Mouse (Mus musculus) small intestine, adult 2 months (tissue): Measurements from ENCODE around the gene Liph. TPM values are rescaled to one million over a fixed set of nuclear protein-coding genes. Genes with fewer than 3 reads are reported as not detected.

Source experiments
- H3K27ac ChIP-seq: fragments of 200-500 bp; 2 replicates; pipeline ENCODE4 v1.5.1; 2012; ENCODE audit warnings: low read depth, low read length, control low read depth, inconsistent platforms; ENCODE audit not compliant: insufficient read depth
- H3K27me3 ChIP-seq: fragments of 200-500 bp; 2 replicates; pipeline ENCODE4 v1.6.1; 2012; ENCODE audit warnings: mild to moderate bottlenecking, moderate library complexity, low read length, inconsistent platforms; ENCODE audit not compliant: control insufficient read depth, insufficient read depth
- H3K36me3 ChIP-seq: fragments of 200-500 bp; 2 replicates; pipeline ENCODE4 v1.6.1; 2012; ENCODE audit warnings: mild to moderate bottlenecking, low read length, control low read depth, inconsistent platforms; ENCODE audit not compliant: control insufficient read depth, insufficient read depth
- H3K4me1 ChIP-seq: fragments of 200-500 bp; 2 replicates; pipeline ENCODE4 v1.6.1; 2012; ENCODE audit warnings: low read length, inconsistent platforms, mixed read lengths; ENCODE audit not compliant: control insufficient read depth, insufficient read depth, insufficient read length
- H3K4me3 ChIP-seq: fragments of 200-500 bp; 2 replicates; pipeline ENCODE4 v1.5.1; 2012; ENCODE audit warnings: low read depth, mild to moderate bottlenecking, control low read depth, inconsistent platforms, low read length, moderate library complexity
- CTCF ChIP-seq: fragments of 200-500 bp; IDR thresholded peaks from 2 replicates; pipeline ENCODE4 v1.5.1; 2012; ENCODE audit warnings: low read depth, mild to moderate bottlenecking, control low read depth, inconsistent platforms, low read length, moderate library complexity, mixed read lengths; ENCODE audit not compliant: insufficient replicate concordance, insufficient read length; ENCODE audit errors: extremely low read depth
- POLR2A ChIP-seq: fragments of 200-500 bp; IDR thresholded peaks from 2 replicates; pipeline ENCODE4 v1.6.1; 2012; ENCODE audit warnings: low read depth, mild to moderate bottlenecking, control low read depth, inconsistent platforms, low read length, moderate library complexity
- WGBS: fragments of 180-500 bp; shearing (Covaris S2); methylation state at CpG from one replicate; pipeline ENCODE4 v1.1.7; 2018; 5-methylcytosine and 5-hydroxymethylcytosine counted together
- polyA plus RNA-seq: library from polyadenylated mRNA; depleted of rRNA; stranded (reverse); fragments of >200 nt; gene quantifications from 2 replicates; pipeline ENCODE4 v1.2.3, GENCODE M21; 2012

The Liph gene
- polyA plus RNA-seq, 1 experiment = 43.3 TPM

DNA sequence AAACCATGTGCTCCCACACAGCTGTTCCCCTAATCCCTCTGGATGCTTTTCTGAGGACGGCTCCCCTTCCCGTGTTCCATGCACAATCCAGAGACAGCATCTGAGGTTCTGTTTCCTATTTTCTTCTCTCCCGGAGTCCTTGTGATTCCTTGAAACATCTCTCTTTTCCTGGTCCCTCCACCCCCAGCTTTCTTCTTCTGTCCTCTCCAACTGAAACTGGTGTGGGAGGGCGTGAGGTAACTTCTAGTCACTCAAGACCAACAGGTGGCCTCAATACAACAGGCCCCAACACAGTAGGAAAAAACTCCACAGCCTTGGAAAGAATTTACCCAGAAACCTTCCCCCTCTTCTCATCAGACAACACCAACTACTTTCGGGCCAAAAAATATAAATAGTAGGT, 18.1 kb downstream of the Liph start:
- Histone ChIP-seq H3K27me3 (no peaks in the 10 kb centered on the region), H3K27ac (no peak overlapping the region), H3K4me3 (no peak overlapping the region), H3K36me3 (peaks cover 2% of the 10 kb centered on the region), H3K4me1 (no peaks in the 10 kb centered on the region)
- 91% methylated on average over 5 of the region's 5 CpGs for WGBS
- TF ChIP-seq CTCF (no peak), POLR2A (no peak)

DNA sequence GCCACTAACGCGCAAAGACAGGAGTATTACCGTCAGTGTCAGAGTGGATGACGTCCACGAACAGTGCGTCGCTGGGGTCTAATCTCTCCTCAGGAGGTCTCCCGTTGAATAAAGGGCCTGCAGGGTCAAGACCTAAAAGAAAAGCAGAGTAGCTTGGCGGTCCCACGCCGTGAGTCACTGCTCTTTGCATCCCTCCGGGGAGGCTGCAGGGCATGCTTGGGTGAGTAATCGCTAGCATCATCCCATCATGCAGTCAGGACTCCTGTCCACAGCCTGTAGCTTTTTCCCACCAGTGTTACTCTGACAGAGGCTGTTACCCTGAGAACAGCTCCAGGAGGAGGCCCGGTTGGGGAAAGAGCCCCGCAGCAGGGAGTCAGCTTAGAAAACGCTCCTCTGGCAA, 19.3 kb downstream of the Liph start:
- H3K36me3 ChIP-seq = peaks cover 2% of the 10 kb centered on the region
- TF ChIP-seq POLR2A (no peak), CTCF (no peak)
- H3K27me3 ChIP-seq = no peaks in the 10 kb centered on the region
- H3K4me3 ChIP-seq = no peak overlapping the region
- H3K27ac ChIP-seq = no peak overlapping the region
- H3K4me1 ChIP-seq = no peaks in the 10 kb centered on the region
- WGBS = 44% methylated on average over 16 of the region's 16 CpGs

DNA sequence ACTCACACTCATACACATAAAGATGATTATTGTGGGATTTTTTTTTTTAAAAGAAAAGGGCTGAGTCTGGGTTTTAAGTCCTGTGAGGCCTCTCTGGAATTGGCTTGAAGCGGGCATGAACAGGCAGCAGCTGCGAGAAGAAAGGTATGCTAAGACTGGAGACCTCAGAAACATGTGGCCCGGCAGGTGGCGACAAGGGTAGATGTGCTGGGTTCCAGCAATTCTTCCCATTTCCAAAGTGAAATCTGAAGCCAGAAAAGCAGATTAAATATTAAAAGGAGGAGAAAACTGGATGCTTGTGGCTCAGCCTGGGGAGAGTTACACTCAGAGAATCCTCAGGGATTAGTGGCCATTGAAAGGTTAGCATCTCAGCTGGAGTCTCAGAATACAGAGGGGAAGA, 24.0 kb downstream of the Liph start:
- TF ChIP-seq CTCF = no peak
- no peak for TF ChIP-seq POLR2A
- Histone ChIP-seq H3K27me3 (no peaks in the 10 kb centered on the region), H3K36me3 (peaks cover 5% of the 10 kb centered on the region), H3K4me3 (no peak overlapping the region), H3K4me1 (no peaks in the 10 kb centered on the region), H3K27ac (no peak overlapping the region)
- WGBS = 88% methylated on average over 4 of the region's 4 CpGs

DNA sequence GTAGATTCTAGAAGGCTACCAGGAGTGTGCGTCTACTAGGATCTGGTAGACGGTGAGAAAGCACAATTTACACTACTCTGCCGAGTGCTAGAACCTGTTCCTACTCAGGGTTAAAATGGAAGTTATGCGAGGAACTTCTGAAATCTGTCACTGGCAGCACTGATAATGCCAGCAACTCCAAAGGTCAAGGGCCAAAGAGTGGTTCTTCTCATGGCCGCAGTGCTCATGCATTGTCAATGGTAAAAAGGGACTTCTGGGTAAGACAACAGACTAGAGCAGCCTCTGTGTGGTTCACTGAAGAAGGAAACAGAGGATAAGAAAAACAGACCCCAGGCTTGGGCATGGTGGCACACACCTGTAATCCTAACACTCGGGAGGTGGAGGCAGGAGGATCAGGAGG, 24.9 kb downstream of the Liph start:
- Histone ChIP-seq H3K4me3 (no peak overlapping the region), H3K36me3 (peaks cover 5% of the 10 kb centered on the region), H3K4me1 (no peaks in the 10 kb centered on the region), H3K27me3 (no peaks in the 10 kb centered on the region), H3K27ac (no peak overlapping the region)
- WGBS = 71% methylated on average over 6 of the region's 6 CpGs
- TF ChIP-seq CTCF (no peak), POLR2A (no peak)

DNA sequence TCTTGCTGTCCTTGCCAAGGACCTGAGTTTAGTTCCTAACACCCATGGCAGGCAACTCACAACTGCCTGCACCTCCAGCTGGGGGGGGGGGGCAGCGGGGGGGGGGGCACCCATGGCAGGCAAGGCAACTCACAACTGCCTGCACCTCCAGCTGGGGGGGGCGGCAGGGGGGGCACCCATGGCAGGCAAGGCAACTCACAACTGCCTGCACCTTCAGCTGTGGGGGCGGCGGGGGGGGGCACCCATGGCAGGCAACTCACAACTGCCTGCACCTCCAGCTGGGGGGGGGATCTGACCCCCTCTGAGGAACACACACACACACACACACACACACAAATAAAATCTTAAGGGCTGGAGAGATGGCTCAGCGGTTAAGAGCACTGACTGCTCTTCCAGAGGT, 25.6 kb downstream of the Liph start:
- WGBS = 77% methylated on average over 5 of the region's 5 CpGs
- H3K4me3 ChIP-seq = no peak overlapping the region
- H3K36me3 ChIP-seq = peaks cover 5% of the 10 kb centered on the region
- no peaks in the 10 kb centered on the region for H3K27me3 ChIP-seq
- no peaks in the 10 kb centered on the region for H3K4me1 ChIP-seq
- no peak for TF ChIP-seq CTCF
- no peak for TF ChIP-seq POLR2A
- H3K27ac ChIP-seq = no peak overlapping the region

DNA sequence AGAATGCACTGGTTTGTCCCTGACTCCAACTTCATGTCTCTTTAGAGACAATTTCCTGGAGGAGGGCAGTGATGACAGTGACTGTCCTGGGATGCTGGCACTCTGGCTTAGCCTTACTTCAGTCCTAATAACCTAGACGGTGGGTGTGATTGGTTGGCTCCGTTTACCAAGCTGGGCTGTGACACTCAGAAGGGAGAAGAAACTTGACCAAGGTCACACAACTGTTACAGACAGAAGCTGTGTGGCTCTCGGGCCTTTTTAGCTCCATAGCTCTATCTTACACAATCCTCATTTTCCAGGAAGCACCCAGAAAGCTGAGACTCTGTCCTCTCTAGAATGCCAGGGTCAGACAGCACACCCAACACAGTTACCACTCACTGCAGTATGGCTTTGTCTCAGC, 29.9 kb downstream of the Liph start:
- peaks cover 6% of the 10 kb centered on the region; the same call in 1 of the 2 replicates for H3K4me1 ChIP-seq
- no peaks in the 10 kb centered on the region for H3K27me3 ChIP-seq
- 69% methylated on average over 3 of the region's 3 CpGs for WGBS
- no peak overlapping the region for H3K4me3 ChIP-seq
- TF ChIP-seq POLR2A (no peak), CTCF (no peak)
- H3K27ac ChIP-seq = no peak overlapping the region
- H3K36me3 ChIP-seq = peaks cover 7% of the 10 kb centered on the region

DNA sequence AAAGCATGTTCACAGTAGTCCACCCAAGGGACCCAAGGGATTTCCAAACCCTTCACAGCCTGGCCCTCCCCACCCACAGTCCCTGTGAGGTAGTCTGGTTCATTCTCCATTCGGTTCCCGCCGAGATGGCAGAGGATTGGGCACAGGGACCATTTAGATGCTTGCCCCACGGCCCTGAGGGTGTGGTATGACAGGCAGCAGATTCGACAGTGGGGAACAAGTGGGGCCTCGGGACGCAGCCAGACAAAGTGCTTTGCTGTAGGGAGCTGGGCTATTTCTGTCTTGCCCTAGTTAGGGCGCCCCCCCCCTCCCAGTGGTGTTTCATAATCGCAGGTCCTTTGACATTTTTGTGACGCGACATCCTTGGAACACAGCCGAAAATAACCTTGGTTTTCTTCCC, 39.9 kb downstream of the Liph start:
- H3K27ac ChIP-seq = no peak overlapping the region
- 85% methylated on average over 12 of the region's 12 CpGs for WGBS

More for the DNA sequence above, 39.9 kb downstream of the Liph start:
- TF ChIP-seq CTCF (no peak), POLR2A (no peak)
- H3K27me3 ChIP-seq = no peaks in the 10 kb centered on the region
- H3K4me3 ChIP-seq = no peak overlapping the region
- H3K4me1 ChIP-seq = no peaks in the 10 kb centered on the region
- peaks cover 8% of the 10 kb centered on the region for H3K36me3 ChIP-seq
